Mouse (Mus musculus): ENCODE measurements around the gene Gm20850.
"Not testable (repeated sequence)": the region's sequence is repeated elsewhere in the genome, so short reads cannot be mapped to it uniquely, and the experiment has no call there.

Gene Gm20850

GRCm38 (mm10) chrY:75715022-75715421 lies at the start of gene Gm20850:
Gene Gm20850, plus strand, starts transcription at chrY:75715322.
- not testable (repeated sequence) for DNase-seq (ENCODE audit: low read depth, low spot score); H3K27me3 ChIP-seq (ENCODE audit: control insufficient read depth, insufficient read depth, low read length, poor library complexity, severe bottlenecking); H3K36me3 ChIP-seq (ENCODE audit: control insufficient read depth, insufficient read depth, low read length, poor library complexity, severe bottlenecking)

Measured in splenic B cell, adult 2 months (primary cell).